Mouse (Mus musculus) left cerebral cortex, adult 18-20 months (tissue): Measurements from ENCODE around the gene Tprgl. TPM values are rescaled to one million over a fixed set of nuclear protein-coding genes. Genes with fewer than 3 reads are reported as not detected.

Experiments
- DNase-seq, 2 experiments: peaks; one replicate each; pipeline ENCODE4 v3.0.0; 2021 to 2022; ENCODE audit warnings: low spot score in 2 of 2, mixed read lengths in 1 of 2
- total RNA-seq, 2 experiments: library from RNA; stranded (reverse); gene quantifications; 2 replicates each; pipeline ENCODE4 v1.2.3; 2021

Tprgl gene
- total RNA-seq, 2 experiments from 2014 or later, result 172 to 194 TPM

DNA sequence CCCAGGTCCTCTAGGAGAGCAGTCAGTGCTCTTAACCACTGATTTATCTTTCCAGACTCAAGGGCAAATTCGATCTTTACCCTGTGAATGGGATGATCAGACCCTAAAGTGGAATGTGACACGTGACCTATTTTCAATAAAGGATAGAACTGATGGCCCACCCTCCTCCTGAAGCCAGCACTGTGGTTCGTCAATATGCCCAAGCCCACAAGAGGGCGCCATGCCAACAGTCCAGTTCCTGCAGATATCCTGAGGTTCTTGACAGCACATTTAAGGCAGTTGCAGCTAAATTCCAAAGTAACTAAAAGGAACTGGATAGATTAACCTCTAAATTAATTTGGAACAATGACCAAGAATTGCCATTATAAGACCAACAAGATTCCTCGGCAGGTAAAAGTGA lies 6.6 kb upstream of the Tprgl start:
- peak in 1 of 2 experiments; percentile 50 for DNase-seq

DNA sequence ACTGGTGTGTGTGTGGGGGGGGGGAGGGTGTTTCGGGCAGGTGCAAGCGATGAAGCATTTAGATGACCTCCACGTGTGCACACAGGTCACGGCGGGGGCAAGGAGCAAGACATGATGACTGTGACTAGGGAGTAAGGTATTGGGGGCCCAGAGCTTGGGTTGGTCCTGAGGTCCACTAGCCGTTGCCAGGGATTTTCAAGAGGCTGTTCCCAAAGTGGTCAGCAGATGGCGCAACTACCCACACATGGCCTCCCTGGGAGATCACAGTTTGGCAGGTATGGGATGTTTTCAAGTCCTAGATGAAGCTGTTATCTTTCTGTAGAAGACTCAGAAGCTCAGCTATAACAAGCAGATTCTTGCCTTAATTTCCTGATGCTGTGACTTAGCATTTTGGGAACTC lies 2.8 kb upstream of the Tprgl start:
- DNase-seq, result peak; percentile 59 to 83

DNA sequence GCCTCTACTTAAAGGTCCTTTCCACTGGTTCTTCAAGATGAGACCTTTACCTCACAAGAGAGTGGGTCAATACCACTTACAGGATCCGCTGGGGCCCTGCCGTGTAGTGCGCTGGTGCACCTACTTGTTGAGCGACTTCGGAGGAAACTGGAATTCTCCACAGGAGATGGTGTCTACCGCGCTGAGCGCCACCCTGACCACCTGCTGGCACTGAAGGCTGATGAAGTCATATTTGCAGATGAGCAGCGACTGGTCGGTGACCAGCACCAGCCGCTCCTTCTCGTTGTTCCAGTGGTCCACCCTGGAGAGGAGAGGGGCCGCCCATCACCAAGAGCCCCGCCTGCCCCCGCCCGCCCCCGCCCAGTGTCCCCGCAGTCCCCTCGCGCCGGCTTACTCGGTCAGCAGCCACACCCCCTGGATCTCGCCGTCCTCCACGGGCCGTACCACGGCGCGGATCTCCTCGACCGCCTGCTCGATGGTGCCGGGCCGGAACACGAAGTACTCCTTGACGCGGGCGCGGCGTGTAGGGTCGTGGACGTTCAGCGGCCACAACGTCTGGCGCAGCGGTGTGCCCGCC lies 417 bp downstream of the Tprgl start:
- DNase-seq, result peak in 1 of 2 experiments; percentile 36

DNA sequence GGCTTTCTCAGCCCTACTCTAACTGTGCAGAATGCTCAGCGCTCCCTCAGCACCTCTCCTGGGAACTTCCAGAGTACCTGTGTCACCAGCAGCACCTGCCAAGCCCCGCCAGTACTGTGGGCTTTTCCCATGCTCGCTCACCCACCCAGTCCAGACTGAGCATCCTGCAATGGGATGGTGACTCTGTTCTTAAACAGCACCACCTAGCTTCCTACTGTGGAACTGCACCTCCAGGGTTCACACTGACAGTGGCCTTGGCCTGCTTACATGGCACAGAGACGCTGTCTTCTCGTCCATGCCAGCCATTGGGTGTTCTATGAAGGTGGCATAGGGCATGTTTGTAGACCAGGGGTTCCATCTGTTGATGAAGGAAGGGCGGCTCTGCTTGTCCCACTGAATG lies 1.5 kb downstream of the Tprgl start:
- DNase-seq, result peak; percentile 70 to 84

DNA sequence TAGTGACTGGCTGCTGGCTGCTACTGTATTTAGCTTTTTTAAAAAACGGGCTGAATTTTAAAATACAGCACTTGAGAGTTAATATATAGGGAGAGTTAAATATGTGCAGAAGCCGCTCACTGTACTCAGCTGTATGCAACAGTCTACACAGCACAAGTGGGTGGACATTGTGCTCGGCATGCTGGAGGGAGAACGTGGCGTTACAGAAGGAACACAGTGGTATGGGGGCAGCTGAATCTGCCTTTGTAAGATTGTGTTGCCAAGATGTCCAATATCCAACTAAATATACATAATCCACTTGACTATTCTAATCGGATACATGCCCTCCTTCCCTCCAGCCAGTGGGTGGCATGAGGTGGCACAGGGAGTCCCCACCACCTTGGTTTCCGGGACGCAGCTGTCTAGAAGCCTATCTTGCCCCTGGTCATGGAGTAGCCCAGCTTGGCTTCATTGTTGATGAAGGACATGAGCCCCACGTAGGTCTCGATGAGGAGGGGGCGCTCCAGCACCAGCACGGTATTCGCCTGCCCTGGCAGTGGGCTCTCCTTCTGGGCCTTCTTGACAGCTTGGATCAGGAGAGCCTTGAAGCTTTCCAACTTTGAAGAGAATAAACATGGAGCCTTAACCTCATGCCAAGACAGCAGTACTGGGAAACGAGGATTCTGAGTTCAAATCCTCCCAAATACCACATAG lies 2.4 kb downstream of the Tprgl start:
- peak in 1 of 2 experiments; percentile 48 for DNase-seq

DNA sequence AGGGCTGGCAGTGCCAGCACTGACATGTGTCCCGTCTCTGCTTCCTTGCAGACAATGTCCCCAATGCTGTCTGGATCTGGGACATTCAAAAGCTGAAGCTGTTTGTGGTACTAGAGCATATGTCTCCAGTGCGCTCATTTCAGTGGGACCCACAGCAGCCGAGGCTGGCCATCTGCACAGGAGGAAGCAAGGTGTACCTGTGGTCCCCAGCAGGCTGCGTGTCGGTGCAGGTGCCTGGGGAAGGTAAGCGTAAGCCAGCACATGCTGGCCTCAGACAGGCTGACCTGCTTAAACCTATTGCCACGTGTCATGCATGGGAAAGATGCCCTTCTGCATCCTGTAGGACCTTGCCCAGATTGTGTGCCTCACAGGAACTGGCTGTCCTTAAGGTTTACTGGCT lies 4.4 kb downstream of the Tprgl start:
- DNase-seq, result no peak

DNA sequence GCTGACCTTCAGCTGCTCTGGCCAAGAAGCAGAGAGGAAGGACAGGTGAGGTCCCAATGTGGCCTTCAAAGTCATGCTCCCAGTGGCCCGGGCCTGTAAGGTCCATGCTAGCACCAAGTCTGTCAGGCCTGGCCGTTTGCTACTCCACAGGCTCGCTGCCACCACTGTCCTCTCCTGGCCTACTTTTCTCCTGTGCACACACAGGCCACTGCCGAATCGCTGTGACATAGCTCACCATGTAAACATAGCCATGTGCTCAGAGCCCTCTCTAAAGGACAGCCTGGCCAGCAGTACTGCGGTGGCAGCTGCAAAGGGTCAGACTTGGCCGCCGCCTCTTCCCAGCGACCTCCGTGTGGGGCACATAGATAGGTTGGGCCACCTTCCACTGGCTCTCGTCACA lies 6.4 kb downstream of the Tprgl start:
- no peak for DNase-seq

DNA sequence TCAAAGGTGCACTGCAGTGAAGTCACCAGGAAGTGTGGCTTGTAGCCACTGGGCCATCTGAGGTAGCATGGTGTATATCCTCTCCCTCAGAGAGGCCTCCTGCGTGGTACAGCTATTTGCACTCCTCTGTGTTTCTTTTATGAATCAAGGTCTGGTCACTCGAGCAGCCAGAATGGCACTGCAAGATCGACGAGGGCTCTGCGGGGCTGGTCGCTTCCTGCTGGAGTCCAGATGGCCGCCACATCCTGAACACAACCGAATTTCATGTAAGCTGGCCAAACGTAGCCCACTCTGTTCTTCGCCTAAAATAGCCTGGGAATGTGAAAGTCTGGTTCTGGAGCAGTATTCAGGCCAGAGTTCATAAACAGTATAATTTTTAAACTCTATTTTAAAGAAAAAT lies 14.1 kb downstream of the Tprgl start:
- DNase-seq, result peak in 1 of 2 experiments; percentile 48

DNA sequence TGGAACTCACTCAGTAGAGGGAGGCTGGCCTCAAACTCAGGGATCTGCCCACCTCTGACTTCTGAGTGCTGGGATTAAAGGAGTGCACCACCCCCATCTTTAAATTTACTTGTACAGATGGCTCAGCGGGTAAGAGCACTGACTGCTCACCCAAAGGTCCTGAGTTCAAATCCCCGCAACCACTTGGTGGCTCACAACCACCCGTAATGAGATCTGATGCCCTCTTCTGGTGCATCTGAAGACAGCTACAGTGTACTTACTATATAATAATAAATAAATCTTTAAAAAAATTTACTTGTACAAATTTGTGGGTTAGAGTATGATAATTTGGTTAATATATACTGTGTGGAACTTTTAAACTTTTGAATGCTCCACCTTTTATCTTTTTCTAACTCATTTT lies 15.8 kb downstream of the Tprgl start:
- DNase-seq, result no peak

DNA sequence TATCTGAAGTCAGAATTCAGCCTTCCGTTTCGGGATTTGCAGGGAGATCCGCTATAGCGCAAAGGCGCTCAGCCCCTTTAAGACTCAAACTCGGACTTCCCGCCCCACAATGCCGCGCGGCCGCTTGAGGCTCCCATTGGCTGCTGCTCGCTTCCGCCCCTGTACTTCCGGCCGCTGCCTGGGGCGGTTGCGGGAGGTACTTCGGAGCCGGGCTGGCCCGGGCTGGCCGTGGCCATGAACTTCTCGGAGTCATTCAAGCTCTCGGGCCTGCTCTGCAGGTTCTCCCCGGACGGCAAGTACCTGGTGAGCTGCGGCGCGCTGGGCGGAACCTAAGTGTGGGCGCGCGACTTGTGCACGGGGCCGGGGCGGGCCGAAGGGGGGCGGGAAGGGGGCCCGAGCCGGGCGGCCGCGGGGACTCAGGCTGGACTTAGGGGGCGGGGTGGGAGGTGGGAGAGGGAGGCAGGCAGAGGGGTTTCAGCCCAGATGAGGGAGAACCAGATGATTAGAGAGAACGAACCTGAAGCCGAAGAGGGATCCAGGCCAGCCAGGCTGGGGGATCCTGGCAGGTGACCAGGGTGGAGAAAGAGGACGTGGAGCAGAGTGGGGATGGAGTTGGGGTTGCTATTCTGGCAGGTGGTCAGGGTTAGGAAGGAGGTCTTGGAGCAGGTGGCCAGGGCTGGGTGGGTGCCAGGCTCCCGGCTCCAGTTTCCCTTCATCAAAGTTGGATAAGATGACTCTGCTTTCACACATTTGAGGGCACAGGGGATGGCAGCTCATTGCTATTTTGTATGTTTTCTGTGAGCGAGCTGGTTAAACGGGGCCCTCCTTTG lies 18.0 kb downstream of the Tprgl start, which contains the start of gene Wrap73:
Gene Wrap73 (plus strand): TSS at position 162 of the 830 bp plus-strand sequence.
- peak; percentile 89 to 92 for DNase-seq

DNA sequence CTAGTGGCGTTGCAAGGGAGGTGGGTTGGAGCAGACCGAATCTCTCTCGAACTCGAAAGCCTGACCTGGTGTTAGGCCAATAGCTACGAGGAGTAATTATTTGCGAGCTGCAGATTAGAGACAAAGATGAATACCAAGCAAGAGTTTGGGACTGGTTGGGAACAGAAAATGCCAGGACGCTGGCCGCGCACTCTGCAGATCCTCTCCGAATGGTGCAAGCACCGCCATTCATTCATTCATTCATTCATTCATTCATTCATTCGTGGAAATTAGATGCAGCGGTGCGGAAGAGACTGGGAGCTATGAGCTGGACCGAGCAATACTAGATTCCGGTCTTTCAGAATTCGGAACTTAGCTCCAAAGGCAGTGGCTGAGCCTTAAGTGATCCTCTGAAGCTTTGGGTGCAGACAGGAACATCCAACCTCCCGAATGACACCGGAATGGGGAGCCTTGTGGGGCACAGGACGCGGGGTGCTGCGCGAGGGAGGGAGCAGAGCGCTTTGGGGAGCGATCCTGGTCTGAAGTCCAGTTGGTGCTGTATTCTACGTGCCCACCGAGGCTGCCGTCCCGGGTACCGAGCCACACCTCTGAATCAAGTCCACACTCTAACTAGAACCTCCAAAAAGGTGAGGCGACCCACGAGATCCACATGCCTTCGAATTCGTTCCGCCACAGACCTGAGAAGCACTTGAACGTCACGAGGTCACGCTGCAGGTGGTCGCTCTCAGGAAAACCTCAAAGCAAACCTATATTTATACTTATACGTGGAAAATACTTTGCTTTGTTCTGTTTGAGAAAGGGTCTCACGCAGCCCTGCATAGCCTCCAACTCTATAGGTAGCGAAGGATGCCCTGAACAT lies 19.2 kb downstream of the Tprgl start:
- DNase-seq, result no peak

DNA sequence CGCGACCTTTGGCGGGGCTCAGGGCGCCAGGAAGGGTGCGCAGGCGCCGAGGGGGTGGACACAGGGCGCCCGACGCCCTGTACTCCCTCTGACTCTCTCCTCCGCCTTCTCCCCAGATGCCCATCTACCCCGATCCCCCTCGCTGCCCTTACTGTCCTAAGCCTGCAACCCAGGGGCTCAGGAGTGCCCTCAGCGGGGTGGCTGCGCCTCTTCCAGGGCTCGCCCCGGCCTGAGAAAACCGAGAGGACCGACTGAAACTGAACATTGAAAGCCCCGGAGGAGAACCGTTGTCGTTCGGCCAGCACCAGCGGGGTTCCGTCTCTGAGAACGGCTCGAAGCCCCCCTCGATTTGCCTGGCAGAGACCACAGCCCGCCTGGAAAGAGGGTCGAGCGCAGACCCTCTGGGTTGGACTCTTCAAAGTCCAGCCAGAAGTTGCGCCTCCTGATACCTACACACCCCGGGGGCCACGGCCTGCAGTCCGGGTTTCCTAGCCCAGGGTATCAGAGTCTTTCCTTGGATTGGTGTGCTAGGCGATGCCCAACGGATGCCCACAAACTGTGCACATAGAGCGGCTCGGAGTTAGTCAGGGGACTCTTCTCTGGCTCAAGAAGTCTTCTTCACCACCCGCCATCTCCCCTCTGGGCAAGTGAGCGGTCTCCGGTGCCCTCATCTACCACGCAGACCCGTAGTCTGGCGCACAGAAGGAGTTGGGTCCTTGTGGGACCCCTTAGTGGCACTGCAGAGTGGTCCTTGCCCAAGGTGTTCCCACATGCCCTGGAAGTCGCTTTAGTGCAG lies 20.1 kb downstream of the Tprgl start:
- DNase-seq, result no peak

DNA sequence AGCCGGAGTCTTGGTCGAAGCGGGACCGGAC lies 20.5 kb downstream of the Tprgl start, which contains the start of gene Trp73:
Gene Trp73 (minus strand): TSS at position 27 of the 31 bp plus-strand sequence.
- DNase-seq, result no peak

DNA sequence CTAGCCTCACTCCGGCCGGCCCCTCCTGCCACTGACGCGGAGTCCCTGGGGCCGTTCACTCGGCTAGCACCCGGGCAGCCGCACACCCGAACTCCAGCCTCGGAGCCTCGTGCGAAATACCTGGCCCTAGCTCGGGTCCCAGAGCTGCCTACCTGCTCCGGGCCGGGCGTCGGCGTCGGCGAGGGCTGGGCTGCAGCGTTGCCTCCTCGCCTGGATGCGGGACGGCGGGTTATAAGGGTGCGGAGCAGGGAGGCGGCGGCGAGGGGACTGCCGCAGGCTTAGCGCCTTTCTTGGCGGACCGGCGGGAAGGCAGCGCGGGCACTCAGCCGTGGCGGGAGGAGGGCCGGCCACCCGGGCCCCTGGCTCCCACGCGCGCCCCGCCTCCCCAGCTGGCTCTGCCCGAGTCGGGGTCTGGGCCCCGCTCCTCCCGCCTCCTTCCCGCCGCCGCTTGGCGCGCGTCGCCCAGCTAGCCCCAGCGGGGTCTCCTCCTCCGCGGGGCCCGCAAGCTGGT lies 20.7 kb downstream of the Tprgl start:
- DNase-seq, result no peak

DNA sequence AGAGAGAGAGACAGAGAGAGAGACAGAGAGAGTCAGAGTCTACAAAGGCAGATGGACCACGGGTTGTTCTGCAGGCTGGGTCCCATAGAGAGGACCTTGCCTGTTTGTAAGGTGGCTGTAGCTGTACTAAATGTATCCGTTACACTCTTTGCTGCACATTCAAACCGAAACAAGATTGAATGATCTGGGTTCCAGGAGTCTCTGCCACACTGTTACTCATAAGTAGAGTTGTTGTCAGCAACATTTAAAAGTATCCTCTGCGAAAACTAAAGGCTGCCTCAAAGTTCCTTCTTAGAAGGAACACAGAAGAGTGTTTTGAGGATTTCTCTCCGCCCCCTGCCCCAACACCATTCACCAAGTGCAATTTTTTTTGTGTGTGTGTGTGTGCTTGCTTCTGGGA lies 23.3 kb downstream of the Tprgl start:
- no peak for DNase-seq

DNA sequence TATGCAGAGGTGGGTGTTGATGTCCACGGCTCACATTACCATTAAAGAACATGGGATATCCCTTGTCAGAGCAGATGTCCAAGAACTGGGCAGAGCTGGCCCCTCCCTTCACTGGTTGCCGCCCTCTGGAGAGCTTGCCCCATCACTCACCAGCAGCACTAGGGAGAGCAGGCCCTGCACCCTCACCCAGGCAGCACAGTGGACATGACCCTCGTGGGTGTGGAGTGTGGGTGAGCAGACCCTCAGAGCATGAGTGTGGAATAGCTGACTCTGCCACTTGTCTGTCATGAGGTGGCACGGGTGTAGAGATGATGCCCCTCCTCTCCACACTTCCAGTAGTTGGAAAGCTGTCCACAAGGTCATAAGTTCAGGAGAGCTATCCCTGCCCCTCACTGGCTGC lies 25.7 kb downstream of the Tprgl start:
- DNase-seq, result no peak

DNA sequence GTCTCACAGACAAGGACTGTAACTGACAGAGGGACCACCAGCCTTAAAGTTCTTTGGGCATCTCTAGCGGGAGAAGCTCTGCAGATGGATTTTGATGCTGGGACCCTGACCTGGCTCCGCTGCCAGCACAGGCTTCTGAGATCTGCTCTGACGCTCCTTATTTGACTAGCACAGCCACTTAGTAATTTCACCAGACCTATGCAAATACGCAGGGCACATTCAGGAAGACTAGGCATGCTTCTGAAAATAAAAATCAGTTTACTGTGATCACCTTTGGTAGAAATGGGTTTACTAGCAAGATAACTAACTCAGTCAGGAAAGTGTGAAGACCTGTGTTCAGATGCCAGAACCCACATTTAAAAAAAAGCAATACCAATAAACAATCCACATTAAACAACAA lies 28.6 kb downstream of the Tprgl start:
- no peak for DNase-seq

DNA sequence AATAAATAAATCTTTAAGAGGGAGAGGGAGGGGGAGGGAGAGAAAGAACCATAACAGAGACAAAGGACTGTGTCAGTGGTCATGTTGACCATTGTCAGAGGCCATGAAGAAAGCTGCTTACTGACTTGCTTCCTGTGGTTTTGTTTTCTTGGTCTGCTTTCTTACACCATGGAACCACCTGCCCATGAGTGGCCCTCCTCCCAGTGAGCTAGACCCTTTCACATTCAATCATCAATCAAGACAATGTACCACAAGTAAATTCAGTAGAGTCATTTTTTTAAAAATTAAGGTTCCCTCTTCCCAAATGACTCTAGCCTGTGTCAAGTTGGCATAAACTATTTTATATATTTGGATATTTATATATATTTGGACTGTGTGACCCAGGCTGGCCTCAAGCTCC lies 30.5 kb downstream of the Tprgl start:
- DNase-seq, result no peak

DNA sequence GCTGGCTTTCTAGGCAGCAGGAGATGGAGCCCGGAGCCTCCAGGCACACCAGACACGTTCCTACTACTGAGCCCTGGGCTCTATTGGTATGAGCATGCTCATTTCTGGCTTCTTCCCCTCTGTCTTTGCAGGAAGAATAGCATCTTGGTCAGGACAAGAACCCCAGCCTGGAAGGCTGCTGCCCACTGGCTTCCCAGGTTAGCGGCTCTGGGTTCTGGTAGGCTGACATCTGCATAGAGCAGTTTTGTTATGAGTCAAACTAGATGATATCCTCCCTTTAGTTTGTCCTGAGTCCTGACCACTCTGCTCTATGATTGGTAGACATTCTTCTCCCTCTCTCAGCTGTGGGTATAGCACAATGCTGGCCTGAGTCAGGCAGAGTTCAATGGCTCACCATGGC lies 33.2 kb downstream of the Tprgl start:
- no peak for DNase-seq

DNA sequence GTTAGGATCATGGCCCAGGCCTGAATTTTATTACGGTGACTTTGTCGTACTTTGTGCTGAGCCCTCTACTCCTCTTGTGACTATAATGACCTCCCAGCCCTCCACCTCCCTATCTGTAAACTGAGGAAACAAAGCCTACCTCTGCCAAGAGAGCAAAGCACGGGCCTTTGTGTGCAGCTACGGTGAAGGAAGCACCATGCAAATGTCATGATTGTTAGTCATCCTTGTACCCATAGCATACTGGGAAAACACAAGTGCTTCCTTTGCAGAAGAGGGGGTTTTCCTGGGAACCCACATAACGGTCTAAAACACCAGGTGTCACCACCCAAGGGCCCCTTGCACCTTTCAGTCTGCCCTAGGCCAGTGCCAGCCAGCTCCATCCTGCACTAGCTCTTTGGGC lies 35.3 kb downstream of the Tprgl start:
- no peak for DNase-seq

DNA sequence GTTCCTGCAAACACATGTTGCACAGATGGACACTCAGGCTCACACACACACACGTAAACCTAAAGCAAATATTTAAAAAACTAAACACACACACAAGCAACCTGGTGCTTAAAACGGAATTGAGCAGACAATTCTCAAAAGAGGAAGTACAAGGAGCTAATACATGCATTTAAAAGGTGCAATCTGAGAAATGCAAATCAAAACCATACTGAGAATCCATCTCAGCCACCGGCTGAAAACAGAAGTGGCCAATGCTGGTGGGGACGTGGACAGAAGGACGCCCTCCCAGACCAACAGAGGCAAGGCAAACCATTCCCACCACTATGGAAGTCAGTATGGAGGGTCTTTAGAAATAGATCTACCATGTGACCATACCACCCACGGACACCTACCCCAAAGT lies 36.9 kb downstream of the Tprgl start:
- DNase-seq, result no peak
